Mouse (Mus musculus): ENCODE results near the gene Gbp5.

Gbp5 gene

GRCm38 (mm10) chr3:142493536-142494061 lies at the start of gene Gbp5:
Gene Gbp5 (plus strand): TSS chr3:142493978.
- peak; percentile 68 for DNase-seq

- no peak for DNase-seq
Observed at GRCm38 (mm10) chr3:142454198-142454597, 39.6 kb upstream of the Gbp5 start.

- DNase-seq, result no peak
Observed at GRCm38 (mm10) chr3:142459241-142459640, 34.5 kb upstream of the Gbp5 start.

- DNase-seq, result no peak
Observed at GRCm38 (mm10) chr3:142462764-142463751, 30.7 kb upstream of the Gbp5 start.

GRCm38 (mm10) chr3:142474349-142474983 lies 19.3 kb upstream of the Gbp5 start:
- DNase-seq, result peak; percentile 21

- peak; percentile 81 for DNase-seq
Observed at GRCm38 (mm10) chr3:142475913-142476312, 17.9 kb upstream of the Gbp5 start.

- no peak for DNase-seq
Observed at GRCm38 (mm10) chr3:142477866-142478265, 15.9 kb upstream of the Gbp5 start.

- DNase-seq, result no peak
Observed at GRCm38 (mm10) chr3:142478360-142478759, 15.4 kb upstream of the Gbp5 start.

GRCm38 (mm10) chr3:142490465-142490864 lies 3.3 kb upstream of the Gbp5 start:
- DNase-seq, result peak; percentile 79

- DNase-seq, result no peak
Observed at GRCm38 (mm10) chr3:142495146-142495655, 1.4 kb downstream of the Gbp5 start.

- DNase-seq, result peak; percentile 20
Observed at GRCm38 (mm10) chr3:142496113-142497101, 2.6 kb downstream of the Gbp5 start.

GRCm38 (mm10) chr3:142497123-142497841 lies 3.5 kb downstream of the Gbp5 start:
- peak; percentile 34 for DNase-seq

GRCm38 (mm10) chr3:142498941-142499340 lies 5.2 kb downstream of the Gbp5 start:
- no peak for DNase-seq

GRCm38 (mm10) chr3:142528116-142528515 lies 34.3 kb downstream of the Gbp5 start:
- no peak for DNase-seq

GRCm38 (mm10) chr3:142529597-142529996 lies 35.8 kb downstream of the Gbp5 start:
- DNase-seq, result no peak

GRCm38 (mm10) chr3:142530087-142530953 lies 36.5 kb downstream of the Gbp5 start, which contains the start of gene Gbp7:
Gene Gbp7 (plus strand): TSS chr3:142530342.
- peak; percentile 62 for DNase-seq

GRCm38 (mm10) chr3:142531595-142531994 lies 37.8 kb downstream of the Gbp5 start:
- DNase-seq, result no peak

- no peak for DNase-seq
Observed at GRCm38 (mm10) chr3:142533185-142533584, 39.4 kb downstream of the Gbp5 start.

- no peak for DNase-seq
Observed at GRCm38 (mm10) chr3:142535667-142536066, 41.9 kb downstream of the Gbp5 start.

- no peak for DNase-seq
Observed at GRCm38 (mm10) chr3:142541391-142541790, 47.6 kb downstream of the Gbp5 start.

Measured in thymus, postnatal 4 days (tissue).